ENCODE assay signal across 7 mouse cellular contexts in the genomic region with DNA sequence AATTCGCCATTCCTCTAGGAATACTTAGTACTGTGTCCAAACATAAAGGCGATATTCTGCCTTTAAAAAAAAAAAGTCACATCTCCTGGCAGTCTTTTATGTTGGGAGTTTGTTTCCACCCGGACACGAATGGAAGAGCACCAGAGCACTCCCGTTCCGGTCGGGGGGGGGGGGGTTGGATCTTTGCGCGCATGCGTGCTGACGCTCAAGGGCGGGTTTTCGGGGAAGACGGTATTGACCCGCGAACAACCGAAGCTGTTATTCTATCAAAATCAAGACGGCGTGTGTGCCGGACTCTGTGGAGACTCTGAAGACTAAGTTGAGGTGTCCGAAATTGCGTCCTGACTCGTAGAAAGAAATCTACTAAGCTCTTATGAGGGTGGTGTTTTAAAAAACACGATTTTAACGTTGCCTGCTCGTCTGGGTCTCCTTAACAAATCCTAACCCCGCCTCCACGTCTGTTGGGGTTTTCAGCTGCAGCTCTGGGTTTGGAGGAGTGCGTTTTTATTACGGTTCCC. TPM values are rescaled to one million over a fixed set of nuclear protein-coding genes. Genes with fewer than 3 reads are reported as not detected.
DNase-seq lines count a peak whose midpoint lies in the region; ATAC-seq and TF ChIP-seq lines count a peak whose summit lies in the region.

No protein-coding gene starts in this region.

- no peaks in the 10 kb centered on the region for H3K27me3 ChIP-seq in embryonic facial prominence, embryonic 11.5 days (ENCODE audit: control insufficient read depth, insufficient read depth, low read length)
- H3K27me3 ChIP-seq in limb, embryonic 11.5 days (ENCODE audit: control insufficient read depth, insufficient read depth, low read length): no peaks in the 10 kb centered on the region
- H3K27me3 ChIP-seq in midbrain, embryonic 14.5 days (ENCODE audit: control insufficient read depth, insufficient read depth, low read length): no peaks in the 10 kb centered on the region
- H3K27me3 ChIP-seq in spleen, adult 2 months (ENCODE audit: control insufficient read depth, insufficient read depth, low read length): no peaks in the 10 kb centered on the region

- peak overlapping the region; percentile 75 for H3K4me2 ChIP-seq in embryonic facial prominence, embryonic 11.5 days (ENCODE audit: low read depth, low read length)
- peak overlapping the region; percentile 64 for H3K4me2 ChIP-seq in limb, embryonic 11.5 days (ENCODE audit: low read depth, severe bottlenecking)
- H3K4me2 ChIP-seq in midbrain, embryonic 14.5 days (ENCODE audit: low read length): peak overlapping the region; percentile 81

- peak overlapping the region; percentile 96 for H3K4me3 ChIP-seq in embryonic facial prominence, embryonic 11.5 days (ENCODE audit: low read depth, low read length)
- H3K4me3 ChIP-seq in limb, embryonic 11.5 days (ENCODE audit: low read depth, low read length): peak overlapping the region; percentile 58
- peak overlapping the region; percentile 93 for H3K4me3 ChIP-seq in midbrain, embryonic 14.5 days (replicated peaks; ENCODE audit: low read depth, low read length)
- H3K4me3 ChIP-seq in spleen, adult 2 months (ENCODE audit: extremely low read depth, insufficient read depth, insufficient read length): peak overlapping the region; percentile 99

- H3K9ac ChIP-seq in embryonic facial prominence, embryonic 11.5 days (replicated peaks; ENCODE audit: low read length): peak overlapping the region; percentile 86
- H3K9ac ChIP-seq in limb, embryonic 11.5 days (ENCODE audit: low read length): peak overlapping the region; percentile 63
- peak overlapping the region; percentile 83 for H3K9ac ChIP-seq in midbrain, embryonic 14.5 days (replicated peaks; ENCODE audit: low read length)

- H3K4me1 ChIP-seq in embryonic facial prominence, embryonic 11.5 days (ENCODE audit: control insufficient read depth, insufficient read depth, low read length): no peaks in the 10 kb centered on the region
- H3K4me1 ChIP-seq in limb, embryonic 11.5 days (ENCODE audit: control insufficient read depth, insufficient read depth, low read length): no peaks in the 10 kb centered on the region
- peaks cover 21% of the 10 kb centered on the region for H3K4me1 ChIP-seq in midbrain, embryonic 14.5 days (ENCODE audit: control insufficient read depth, insufficient read depth, low read length)
- H3K4me1 ChIP-seq in spleen, adult 2 months (ENCODE audit: control insufficient read depth, insufficient read depth, insufficient read length): peaks cover 3% of the 10 kb centered on the region; the same call in 1 of the 2 replicates

- WGBS in embryonic facial prominence, embryonic 11.5 days: under 1% methylated on average over 30 of the region's 30 CpGs
- under 1% methylated on average over 30 of the region's 30 CpGs for WGBS in limb, embryonic 11.5 days
- WGBS in midbrain, embryonic 14.5 days: under 1% methylated on average over 30 of the region's 30 CpGs
- WGBS in spleen, adult 2 months: under 1% methylated on average over 30 of the region's 30 CpGs

- TF ChIP-seq CTCF in spleen, adult 2 months (IDR thresholded peaks at IDR 0.05; ENCODE audit: extremely low read depth, insufficient read depth, insufficient read length, insufficient replicate concordance): no peak

- no peaks in the 10 kb centered on the region for H3K9me3 ChIP-seq in embryonic facial prominence, embryonic 11.5 days (replicated peaks; ENCODE audit: control insufficient read depth, low read length)
- H3K9me3 ChIP-seq in limb, embryonic 11.5 days (ENCODE audit: control insufficient read depth, low read length): no peaks in the 10 kb centered on the region
- no peaks in the 10 kb centered on the region for H3K9me3 ChIP-seq in midbrain, embryonic 14.5 days (ENCODE audit: control insufficient read depth, low read length)

- peak; percentile 92 for DNase-seq in adrenal gland, postnatal 14 days
- peak; percentile 94 for DNase-seq in embryonic facial prominence, embryonic 11.5 days (ENCODE audit: low spot score)
- peak; percentile 74 for DNase-seq in kidney, adult 11 months
- peak; percentile 94 for DNase-seq in limb, embryonic 11.5 days (ENCODE audit: low spot score)
- DNase-seq in midbrain, embryonic 14.5 days: peak; percentile 96
- peak; percentile 71 to 92 for DNase-seq in spleen, adult 2 months (ENCODE audit: low read depth in 1 of 2, low spot score in 2 of 2)

- ATAC-seq in embryonic facial prominence, embryonic 11.5 days (replicated peaks; ENCODE audit: insufficient number of reproducible peaks, low FRiP score, low TSS enrichment, low read depth): peak; percentile 57
- ATAC-seq in granulocyte monocyte progenitor cell, adult 5-6 weeks (replicated peaks; ENCODE audit: poor library complexity, severe bottlenecking): peak; percentile 84
- ATAC-seq in limb, embryonic 11.5 days (ENCODE audit: insufficient number of reproducible peaks, low FRiP score, low TSS enrichment, low read depth): peak; percentile 80; the same call in 1 of the 2 replicates
- peak; percentile 82 for ATAC-seq in midbrain, embryonic 14.5 days (ENCODE audit: low FRiP score, low TSS enrichment)

- no peaks in the 10 kb centered on the region for H3K36me3 ChIP-seq in embryonic facial prominence, embryonic 11.5 days (replicated peaks; ENCODE audit: control insufficient read depth, insufficient read depth, low read depth, low read length)
- H3K36me3 ChIP-seq in limb, embryonic 11.5 days (ENCODE audit: control insufficient read depth, insufficient read depth, low read length): peaks cover 15% of the 10 kb centered on the region
- H3K36me3 ChIP-seq in midbrain, embryonic 14.5 days (ENCODE audit: control insufficient read depth, insufficient read depth, low read length): peaks cover 30% of the 10 kb centered on the region
- peaks cover 6% of the 10 kb centered on the region for H3K36me3 ChIP-seq in spleen, adult 2 months (ENCODE audit: control insufficient read depth, insufficient read depth, low read length)

- 0 out of 2 replicates have a peak overlapping the region, but pooled peaks have one; percentile 9 for H3K27ac ChIP-seq in embryonic facial prominence, embryonic 11.5 days (replicated peaks; ENCODE audit: low read depth, low read length)
- H3K27ac ChIP-seq in limb, embryonic 11.5 days (replicated peaks; ENCODE audit: low read depth, low read length): peak overlapping the region; percentile 43; the same call in 1 of the 2 replicates
- peak overlapping the region; percentile 76 for H3K27ac ChIP-seq in midbrain, embryonic 14.5 days (replicated peaks; ENCODE audit: low read depth, low read length)
- H3K27ac ChIP-seq in spleen, adult 2 months (ENCODE audit: insufficient read depth, low read length): peak overlapping the region; percentile 83

- TF ChIP-seq POLR2A in spleen, adult 2 months (IDR thresholded peaks at IDR 0.05; ENCODE audit: low read depth, low read length): peak; percentile 2; the same call in 1 of the 2 replicates

RNA-seq across cellular contexts. Expression of gene 2700049A03Rik, which starts 0.4 kb away (rescaled TPM):
- total RNA-seq in adrenal gland, postnatal 14 days (2021): 8.7 and 9.1 TPM in 2 replicates
- polyA plus RNA-seq in embryonic facial prominence, embryonic 11.5 days (2014; fragmentation: Nextera tagmentation; extraction: Ambion mirVana): 18.0 and 19.0 TPM in 2 replicates
- 18.0 and 20.9 TPM in 2 replicates for total RNA-seq in granulocyte monocyte progenitor cell, adult 5-6 weeks (2014; fragmentation: Nextera tagmentation)
- total RNA-seq in granulocyte monocyte progenitor cell, adult 5-6 weeks (2017): 11.8 and 17.8 TPM in 2 replicates
- polyA plus RNA-seq in limb, embryonic 11.5 days (2014; fragmentation: Nextera tagmentation; extraction: Ambion mirVana): 23.5 and 23.6 TPM in 2 replicates
- polyA plus RNA-seq in midbrain, embryonic 14.5 days (2014; fragmentation: Nextera tagmentation; extraction: Ambion mirVana): 11.6 and 18.0 TPM in 2 replicates
- polyA plus RNA-seq in spleen, adult 2 months (2012; rRNA removed): 1.7 and 2.0 TPM in 2 replicates

RNA-seq across cellular contexts. Expression of gene Timm9, which starts 0.5 kb away (rescaled TPM):
- 68.7 and 72.3 TPM in 2 replicates for total RNA-seq in adrenal gland, postnatal 14 days (2021)
- 74.1 and 84.1 TPM in 2 replicates for polyA plus RNA-seq in embryonic facial prominence, embryonic 11.5 days (2014; fragmentation: Nextera tagmentation; extraction: Ambion mirVana)
- total RNA-seq in granulocyte monocyte progenitor cell, adult 5-6 weeks (2014; fragmentation: Nextera tagmentation): 86.1 and 90.9 TPM in 2 replicates
- 70.5 and 74.0 TPM in 2 replicates for total RNA-seq in granulocyte monocyte progenitor cell, adult 5-6 weeks (2017)
- polyA plus RNA-seq in limb, embryonic 11.5 days (2014; fragmentation: Nextera tagmentation; extraction: Ambion mirVana): 72.7 and 75.1 TPM in 2 replicates
- 106 and 114 TPM in 2 replicates for polyA plus RNA-seq in midbrain, embryonic 14.5 days (2014; fragmentation: Nextera tagmentation; extraction: Ambion mirVana)
- polyA plus RNA-seq in spleen, adult 2 months (2012; rRNA removed): 7.2 and 8.4 TPM in 2 replicates

RNA-seq across cellular contexts. Expression of gene Tomm20l, which starts 25.8 kb away (rescaled TPM):
- total RNA-seq in adrenal gland, postnatal 14 days (2021): 3.7 and 6.9 TPM in 2 replicates
- polyA plus RNA-seq in embryonic facial prominence, embryonic 11.5 days (2014; fragmentation: Nextera tagmentation; extraction: Ambion mirVana): not detected in 2 replicates
- not detected in 2 replicates for total RNA-seq in granulocyte monocyte progenitor cell, adult 5-6 weeks (2014; fragmentation: Nextera tagmentation)
- not detected in 2 replicates for total RNA-seq in granulocyte monocyte progenitor cell, adult 5-6 weeks (2017)
- polyA plus RNA-seq in limb, embryonic 11.5 days (2014; fragmentation: Nextera tagmentation; extraction: Ambion mirVana): 0.29 TPM in 1 of 2 replicates, not detected in the other
- polyA plus RNA-seq in midbrain, embryonic 14.5 days (2014; fragmentation: Nextera tagmentation; extraction: Ambion mirVana): not detected in 2 replicates
- polyA plus RNA-seq in spleen, adult 2 months (2012; rRNA removed): not detected in 2 replicates

Comparison
In these comparisons a context has a peak if more than half of its experiments do, and no peak if none do; other contexts are left out.
1. Peak in every context shown above with its lines: DNase-seq, ATAC-seq, H3K4me3 ChIP-seq and H3K27ac ChIP-seq.
2. H3K27ac ChIP-seq: peak in every context shown above with its lines; median percentile 83 in spleen, adult 2 months; 76 in midbrain, embryonic 14.5 days; 43 in limb, embryonic 11.5 days; 9 in embryonic facial prominence, embryonic 11.5 days.